Mouse (Mus musculus) myocyte (in vitro differentiated cells): ENCODE measurements around the gene Stk11ip. TPM values are rescaled to one million over a fixed set of nuclear protein-coding genes. Genes with fewer than 3 reads are reported as not detected.

Source experiments
- H3K27me3 ChIP-seq: one replicate; pipeline ENCODE4 v1.6.1; 2011; ENCODE audit not compliant: control insufficient read depth, insufficient read depth, insufficient read length
- H3K36me3 ChIP-seq: one replicate; pipeline ENCODE4 v1.6.1; 2011; ENCODE audit not compliant: control insufficient read depth, insufficient read depth
- H3K4me2 ChIP-seq: one replicate; pipeline ENCODE4 v1.6.1; 2011; ENCODE audit warnings: low read depth, control low read depth
- H3K4me3 ChIP-seq: one replicate; pipeline ENCODE4 v1.5.1; 2011; ENCODE audit warnings: mild to moderate bottlenecking, control low read depth, moderate library complexity
- H3K79me2 ChIP-seq: one replicate; pipeline ENCODE4 v1.6.1; 2011; ENCODE audit not compliant: control insufficient read depth, insufficient read depth
- H3ac ChIP-seq: one replicate; pipeline ENCODE4 v1.6.1; 2011; ENCODE audit not compliant: control insufficient read depth, insufficient read length
- CEBPB ChIP-seq: IDR thresholded peaks from 2 replicates; pipeline ENCODE4 v1.6.1; 2011; ENCODE audit warnings: mild to moderate bottlenecking, moderate library complexity; ENCODE audit not compliant: poor library complexity, insufficient read depth, severe bottlenecking
- E2F4 ChIP-seq: IDR thresholded peaks from one replicate; pipeline ENCODE4 v1.6.1; 2011; ENCODE audit warnings: mild to moderate bottlenecking, control low read depth, moderate library complexity; ENCODE audit not compliant: insufficient read depth
- MAX ChIP-seq: IDR thresholded peaks from one replicate; pipeline ENCODE4 v1.6.1; 2011; ENCODE audit warnings: low read depth, mild to moderate bottlenecking, control low read depth
- MYOD1 ChIP-seq, 3 experiments: IDR thresholded peaks; one replicate each; pipeline ENCODE4 v1.6.1; 2011; ENCODE audit warnings: control low read depth in 2 of 3, low read depth in 2 of 3, mild to moderate bottlenecking in 2 of 3, moderate library complexity in 1 of 3; ENCODE audit not compliant: insufficient read length in 2 of 3, control insufficient read depth in 1 of 3
- MYOG ChIP-seq, 3 experiments: IDR thresholded peaks; one replicate each; pipeline ENCODE4 v1.6.1; 2011; ENCODE audit warnings: control low read depth in 2 of 3, low read depth in 2 of 3, mild to moderate bottlenecking in 2 of 3; ENCODE audit not compliant: insufficient read length in 2 of 3, control insufficient read depth in 1 of 3, insufficient read depth in 1 of 3
- POLR2A ChIP-seq: IDR thresholded peaks from one replicate; pipeline ENCODE4 v1.6.1; 2011; ENCODE audit warnings: low read depth, mild to moderate bottlenecking, control low read depth, moderate library complexity; ENCODE audit not compliant: insufficient read length
- POLR2AphosphoS2 ChIP-seq: IDR thresholded peaks from one replicate; pipeline ENCODE4 v1.6.1; 2011; ENCODE audit warnings: low read depth, control low read depth; ENCODE audit not compliant: insufficient read length
- REST ChIP-seq: IDR thresholded peaks from one replicate; pipeline ENCODE4 v1.6.1; 2011; ENCODE audit warnings: mild to moderate bottlenecking, control low read depth, moderate library complexity; ENCODE audit not compliant: insufficient read depth, insufficient read length
- SRF ChIP-seq: IDR thresholded peaks from one replicate; pipeline ENCODE4 v1.6.1; 2011; ENCODE audit warnings: low read depth; ENCODE audit not compliant: control insufficient read depth, insufficient read length
- TCF12 ChIP-seq: IDR thresholded peaks from one replicate; pipeline ENCODE4 v1.6.1; 2011; ENCODE audit warnings: mild to moderate bottlenecking, control low read depth; ENCODE audit not compliant: poor library complexity, insufficient read depth, severe bottlenecking
- TCF3 ChIP-seq: IDR thresholded peaks from one replicate; pipeline ENCODE4 v1.6.1; 2011; ENCODE audit warnings: low read depth, control low read depth; ENCODE audit not compliant: insufficient read length
- USF1 ChIP-seq: IDR thresholded peaks from one replicate; pipeline ENCODE4 v1.6.1; 2011; ENCODE audit warnings: low read depth, mild to moderate bottlenecking, control low read depth, moderate library complexity
- polyA plus RNA-seq: library from polyadenylated mRNA; unstranded; fragments of >200 nt; fragmentation: generic; extraction: Trizol; gene quantifications from one replicate; pipeline ENCODE4 v1.2.1, GENCODE M21; 2012; ENCODE audit warnings: missing spikeins

The Stk11ip gene
- polyA plus RNA-seq, 1 experiment: 33.3 TPM

GRCm38 (mm10) chr1:75557041-75557440 is 35.7 kb downstream of the Stk11ip start:
- no peaks in the 10 kb centered on the region for H3K36me3 ChIP-seq
- no peak overlapping the region for H3ac ChIP-seq
- H3K4me2 ChIP-seq: peak overlapping the region; percentile 55
- TF ChIP-seq SRF (no peak), CEBPB (no peak), USF1 (no peak), MYOG (IDR thresholded peaks at IDR 0.05; ENCODE audit: control insufficient read depth in 1 of 3, insufficient read depth in 1 of 3, insufficient read length in 2 of 3, low read depth in 2 of 3) (no peak), POLR2A (no peak), MAX (no peak), E2F4 (no peak), REST (no peak), MYOD1 (IDR thresholded peaks at IDR 0.05; ENCODE audit: control insufficient read depth in 1 of 3, insufficient read length in 2 of 3, low read depth in 2 of 3) (no peak), TCF12 (no peak), POLR2AphosphoS2 (no peak), TCF3 (no peak)
- no peaks in the 10 kb centered on the region for H3K27me3 ChIP-seq
- no peaks in the 10 kb centered on the region for H3K79me2 ChIP-seq
- no peak overlapping the region for H3K4me3 ChIP-seq

GRCm38 (mm10) chr1:75558388-75559178 is 37.3 kb downstream of the Stk11ip start:
- Histone ChIP-seq H3K79me2 (no peaks in the 10 kb centered on the region), H3K27me3 (no peaks in the 10 kb centered on the region), H3K4me3 (no peak overlapping the region), H3K4me2 (peak overlapping the region; percentile 37), H3K36me3 (no peaks in the 10 kb centered on the region), H3ac (no peak overlapping the region)
- TF ChIP-seq MAX: no peak
- TF ChIP-seq POLR2AphosphoS2: no peak
- TF ChIP-seq CEBPB: no peak

DNA sequence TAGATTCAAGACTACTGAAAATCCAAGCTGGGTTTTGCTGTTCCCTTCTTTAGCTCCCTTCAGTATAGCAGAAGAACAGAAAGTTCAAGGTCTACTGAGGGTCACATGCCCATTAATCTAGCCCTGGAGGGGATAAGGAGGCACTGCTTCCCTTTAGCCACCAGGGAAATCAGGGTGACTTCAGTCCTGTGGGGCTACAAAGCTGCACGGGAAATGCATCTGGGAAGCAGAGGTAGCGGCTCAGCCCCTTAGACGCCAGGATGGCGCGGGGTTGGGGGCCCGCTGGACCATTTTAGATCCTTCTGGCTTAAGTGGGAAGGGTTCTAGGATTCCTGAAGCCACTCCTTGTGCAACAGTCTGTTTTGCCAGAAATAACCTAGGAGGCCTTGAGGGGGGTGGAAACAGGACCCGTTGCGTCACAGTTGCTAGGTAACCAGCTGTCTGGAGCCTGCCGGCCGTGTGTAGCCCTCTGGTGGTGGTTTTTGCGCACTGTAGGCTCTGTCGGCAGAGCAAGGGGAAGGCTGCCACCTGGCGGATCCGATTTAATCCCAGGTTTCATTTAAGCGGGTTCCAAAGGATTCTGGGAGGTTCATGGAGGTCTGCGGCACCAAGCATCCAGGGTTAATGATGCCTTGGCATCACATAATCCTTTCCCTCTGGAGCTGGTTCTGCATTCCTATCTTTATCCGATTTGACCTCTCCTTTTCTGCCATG is 38.0 kb downstream of the Stk11ip start:
- TF ChIP-seq REST (no peak), E2F4 (no peak), TCF12 (no peak), SRF (peak; percentile 24), MYOG (IDR thresholded peaks at IDR 0.05; ENCODE audit: control insufficient read depth in 1 of 3, insufficient read depth in 1 of 3, insufficient read length in 2 of 3, low read depth in 2 of 3) (peak in 2 of 3 experiments; percentile 46 to 86), MAX (no peak), TCF3 (no peak), POLR2A (peak; percentile 49), MYOD1 (IDR thresholded peaks at IDR 0.05; ENCODE audit: control insufficient read depth in 1 of 3, insufficient read length in 2 of 3, low read depth in 2 of 3) (peak; percentile 5 to 77 (median 66)), CEBPB (peak; percentile 70; the same call in 1 of the 2 replicates), USF1 (peak; percentile 24), POLR2AphosphoS2 (peak; percentile 89)
- Histone ChIP-seq H3K4me3 (no peak overlapping the region), H3K4me2 (peak overlapping the region; percentile 65), H3K27me3 (no peaks in the 10 kb centered on the region), H3K36me3 (no peaks in the 10 kb centered on the region), H3ac (no peak overlapping the region), H3K79me2 (no peaks in the 10 kb centered on the region)

DNA sequence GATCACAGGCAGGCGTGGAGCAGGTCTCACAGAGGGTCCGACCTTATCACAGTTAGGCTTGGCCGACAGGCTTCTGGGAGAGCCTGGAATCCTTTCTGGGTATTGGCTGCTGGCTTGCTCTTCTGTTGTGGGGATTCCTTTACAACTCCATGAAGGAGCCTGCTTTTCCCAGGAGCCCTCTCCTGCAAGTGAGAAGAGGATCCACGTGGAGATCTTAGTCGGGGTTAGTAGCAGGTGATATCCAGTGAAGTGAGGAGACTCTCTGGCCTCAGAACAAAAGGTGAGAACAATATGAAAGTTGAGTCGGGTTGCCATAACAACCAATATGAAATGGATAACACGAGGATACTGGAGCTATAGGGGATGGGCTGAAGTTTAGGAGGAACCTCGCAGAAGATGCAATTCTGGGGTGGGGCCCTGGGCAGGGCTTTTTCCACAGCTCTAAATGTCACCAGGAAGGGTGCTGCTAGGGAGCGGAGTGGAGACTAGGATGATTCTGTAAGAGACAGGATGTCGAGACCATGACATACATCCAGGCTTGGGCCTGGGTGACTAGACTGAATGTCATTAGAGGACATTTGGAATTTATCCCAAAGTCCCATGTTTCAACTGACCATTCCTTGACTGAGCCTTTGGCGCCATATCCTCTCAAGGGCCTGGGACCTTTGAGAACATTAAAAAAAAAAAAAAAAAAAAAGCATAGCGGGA is 39.0 kb downstream of the Stk11ip start:
- H3ac ChIP-seq: no peak overlapping the region
- H3K4me3 ChIP-seq: no peak overlapping the region
- H3K4me2 ChIP-seq: peak overlapping the region; percentile 65
- no peaks in the 10 kb centered on the region for H3K27me3 ChIP-seq
- H3K36me3 ChIP-seq: no peaks in the 10 kb centered on the region
- TF ChIP-seq MYOG (IDR thresholded peaks at IDR 0.05; ENCODE audit: control insufficient read depth in 1 of 3, insufficient read depth in 1 of 3, insufficient read length in 2 of 3, low read depth in 2 of 3) (no peak), E2F4 (no peak), MYOD1 (IDR thresholded peaks at IDR 0.05; ENCODE audit: control insufficient read depth in 1 of 3, insufficient read length in 2 of 3, low read depth in 2 of 3) (no peak), POLR2AphosphoS2 (peak; percentile 58), CEBPB (no peak), TCF12 (no peak), SRF (no peak)
- H3K79me2 ChIP-seq: no peaks in the 10 kb centered on the region
